Mouse (Mus musculus): ENCODE data around the gene Rasa4. TPM values are rescaled to one million over a fixed set of nuclear protein-coding genes. Genes with fewer than 3 reads are reported as not detected.
"Not testable (repeated sequence)": the region's sequence is repeated elsewhere in the genome, so short reads cannot be mapped to it uniquely, and the experiment has no call there.

Rasa4 gene
- total and polyA plus RNA-seq, 3 experiments = 3.8 to 8.1 (median 4.7) TPM

GRCm38 (mm10) chr5:136142746-136143145, 59.0 kb downstream of the Rasa4 start:
- H3K4me3 ChIP-seq = no peak overlapping the region
- no peaks in the 10 kb centered on the region for H3K4me1 ChIP-seq (ENCODE audit: control insufficient read depth, insufficient read depth, low read length)
- no peaks in the 10 kb centered on the region for H3K79me2 ChIP-seq (replicated peaks; ENCODE audit: control insufficient read depth, insufficient read depth, low read length)
- no peak overlapping the region for H3K9ac ChIP-seq (ENCODE audit: low read depth, low read length)
- intact Hi-C loops (cut with DNase I) = no loop called here
- no peak for DNase-seq
- H3K36me3 ChIP-seq (ENCODE audit: control insufficient read depth, insufficient read depth, low read length) = no peaks in the 10 kb centered on the region; the same call in 1 of the 2 replicates
- TF ChIP-seq CTCF (IDR thresholded peaks at IDR 0.05) = no peak
- TF ChIP-seq EP300 (IDR thresholded peaks at IDR 0.05; ENCODE audit: insufficient read depth, low read depth, low read length) = no peak
- TF ChIP-seq POLR2A (IDR thresholded peaks at IDR 0.05; ENCODE audit: insufficient read depth, low read depth, low read length) = no peak
- H3K27me3 ChIP-seq (ENCODE audit: control insufficient read depth, insufficient read depth, low read length) = no peaks in the 10 kb centered on the region
- H3K27ac ChIP-seq = no peak overlapping the region
- 91% methylated on average over 5 of the region's 5 CpGs for WGBS

- intact Hi-C loops (cut with DNase I) = no loop called here
- 84% methylated on average over 6 of the region's 6 CpGs for whole genome bisulfite sequencing
- no peaks in the 10 kb centered on the region; the same call in 1 of the 2 replicates for H3K36me3 ChIP-seq (ENCODE audit: control insufficient read depth, insufficient read depth, low read length)
- TF ChIP-seq EP300 (IDR thresholded peaks at IDR 0.05; ENCODE audit: insufficient read depth, low read depth, low read length) (no peak), CTCF (IDR thresholded peaks at IDR 0.05) (peak; percentile 64)
- no peaks in the 10 kb centered on the region for H3K27me3 ChIP-seq (ENCODE audit: control insufficient read depth, insufficient read depth, low read length)
- no peaks in the 10 kb centered on the region for H3K79me2 ChIP-seq (replicated peaks; ENCODE audit: control insufficient read depth, insufficient read depth, low read length)
- H3K4me1 ChIP-seq (ENCODE audit: control insufficient read depth, insufficient read depth, low read length) = no peaks in the 10 kb centered on the region
- H3K9ac ChIP-seq (ENCODE audit: low read depth, low read length) = no peak overlapping the region
- H3K4me3 ChIP-seq = no peak overlapping the region
- H3K27ac ChIP-seq = no peak overlapping the region
- DNase-seq = no peak
Observed at GRCm38 (mm10) chr5:136143161-136143755, 59.5 kb downstream of the Rasa4 start.

GRCm38 (mm10) chr5:136144606-136145430, 61.1 kb downstream of the Rasa4 start:
- no peak overlapping the region for H3K4me3 ChIP-seq
- H3K4me1 ChIP-seq (ENCODE audit: control insufficient read depth, insufficient read depth, low read length) = no peaks in the 10 kb centered on the region
- intact Hi-C loops (cut with DNase I) = no loop called here
- no peak overlapping the region for H3K9ac ChIP-seq (ENCODE audit: low read depth, low read length)
- no peaks in the 10 kb centered on the region for H3K27me3 ChIP-seq (ENCODE audit: control insufficient read depth, insufficient read depth, low read length)
- no peak for TF ChIP-seq POLR2A (IDR thresholded peaks at IDR 0.05; ENCODE audit: insufficient read depth, low read depth, low read length)
- TF ChIP-seq EP300 (IDR thresholded peaks at IDR 0.05; ENCODE audit: insufficient read depth, low read depth, low read length) = no peak
- no peak for TF ChIP-seq CTCF (IDR thresholded peaks at IDR 0.05)
- WGBS = 54% methylated on average over 12 of the region's 12 CpGs
- H3K27ac ChIP-seq = no peak overlapping the region
- no peaks in the 10 kb centered on the region for H3K36me3 ChIP-seq (ENCODE audit: control insufficient read depth, insufficient read depth, low read length)
- no peak for DNase-seq
- H3K79me2 ChIP-seq (replicated peaks; ENCODE audit: control insufficient read depth, insufficient read depth, low read length) = no peaks in the 10 kb centered on the region

- H3K4me1 ChIP-seq (ENCODE audit: control insufficient read depth, insufficient read depth, low read length) = no peaks in the 10 kb centered on the region
- intact Hi-C loops (cut with DNase I) = no loop called here
Observed at GRCm38 (mm10) chr5:136146936-136147335, 63.2 kb downstream of the Rasa4 start.

GRCm38 (mm10) chr5:136147704-136148103, 64.0 kb downstream of the Rasa4 start:
- Histone ChIP-seq H3K27me3 (ENCODE audit: control insufficient read depth, insufficient read depth, low read length) (no peaks in the 10 kb centered on the region), H3K9ac (ENCODE audit: low read depth, low read length) (no peak overlapping the region), H3K4me1 (ENCODE audit: control insufficient read depth, insufficient read depth, low read length) (peaks cover 1% of the 10 kb centered on the region; the same call in 1 of the 2 replicates), H3K27ac (no peak overlapping the region), H3K79me2 (replicated peaks; ENCODE audit: control insufficient read depth, insufficient read depth, low read length) (no peaks in the 10 kb centered on the region), H3K4me3 (no peak overlapping the region), H3K36me3 (ENCODE audit: control insufficient read depth, insufficient read depth, low read length) (no peaks in the 10 kb centered on the region)
- DNase-seq = no peak
- intact Hi-C loops (cut with DNase I) = no loop called here
- 70% methylated on average over 8 of the region's 8 CpGs for WGBS
- no peak for TF ChIP-seq POLR2A (IDR thresholded peaks at IDR 0.05; ENCODE audit: insufficient read depth, low read depth, low read length)
- no peak for TF ChIP-seq CTCF (IDR thresholded peaks at IDR 0.05)
- TF ChIP-seq EP300 (IDR thresholded peaks at IDR 0.05; ENCODE audit: insufficient read depth, low read depth, low read length) = no peak

More at GRCm38 (mm10) chr5:136146936-136147335, 63.2 kb downstream of the Rasa4 start:
- no peak overlapping the region for H3K4me3 ChIP-seq
- DNase-seq = peak in 1 of 2 experiments; percentile 40
- H3K27me3 ChIP-seq (ENCODE audit: control insufficient read depth, insufficient read depth, low read length) = no peaks in the 10 kb centered on the region
- H3K9ac ChIP-seq (ENCODE audit: low read depth, low read length) = no peak overlapping the region
- H3K36me3 ChIP-seq (ENCODE audit: control insufficient read depth, insufficient read depth, low read length) = no peaks in the 10 kb centered on the region
- no peak for TF ChIP-seq EP300 (IDR thresholded peaks at IDR 0.05; ENCODE audit: insufficient read depth, low read depth, low read length)
- no peak for TF ChIP-seq CTCF (IDR thresholded peaks at IDR 0.05)
- no peak for TF ChIP-seq POLR2A (IDR thresholded peaks at IDR 0.05; ENCODE audit: insufficient read depth, low read depth, low read length)
- 72% methylated on average over 1 of the region's 1 CpGs for WGBS
- no peaks in the 10 kb centered on the region for H3K79me2 ChIP-seq (replicated peaks; ENCODE audit: control insufficient read depth, insufficient read depth, low read length)
- H3K27ac ChIP-seq = no peak overlapping the region

- H3K4me3 ChIP-seq; H3K27ac ChIP-seq; H3K9ac ChIP-seq (ENCODE audit: low read depth, low read length); H3K4me1 ChIP-seq (ENCODE audit: control insufficient read depth, insufficient read depth, low read length); intact Hi-C loops (cut with DNase I); H3K79me2 ChIP-seq (replicated peaks; ENCODE audit: control insufficient read depth, insufficient read depth, low read length); H3K27me3 ChIP-seq (ENCODE audit: control insufficient read depth, insufficient read depth, low read length); H3K36me3 ChIP-seq (ENCODE audit: control insufficient read depth, insufficient read depth, low read length): not testable (repeated sequence)
- WGBS = 73% methylated on average over 5 of the region's 5 CpGs
- DNase-seq = peak in 1 of 2 experiments; percentile 38
Observed at GRCm38 (mm10) chr5:136149134-136149576, 65.4 kb downstream of the Rasa4 start.

Data from heart, adult 2 months (tissue).